Mouse (Mus musculus) layer of hippocampus, adult 2 months (tissue): ENCODE results near the gene Ier3. TPM values are rescaled to one million over a fixed set of nuclear protein-coding genes. Genes with fewer than 3 reads are reported as not detected.

ENCODE experiments used
- DNase-seq, 2 experiments: peaks; one replicate each; pipeline ENCODE4 v3.0.0; 2022; ENCODE audit warnings: low spot score in 2 of 2
- H3K27ac ChIP-seq: fragments of 200-600 bp; 2 replicates; pipeline ENCODE4 v1.8.1; 2022
- H3K4me3 ChIP-seq: fragments of 200-600 bp; 2 replicates; pipeline ENCODE4 v1.8.1; 2022; ENCODE audit warnings: mild to moderate bottlenecking
- CTCF ChIP-seq: fragments of 200-600 bp; conservative IDR thresholded peaks from 2 replicates; pipeline ENCODE4 v1.8.1; 2022; ENCODE audit warnings: antibody characterized with exemption, mild to moderate bottlenecking, moderate library complexity
- total RNA-seq, 2 experiments: library from RNA; stranded (reverse); gene quantifications; 2 replicates each; pipeline ENCODE4 v1.2.3; 2021

Ier3 gene
- total RNA-seq, 2 experiments from 2014 or later, result 5.0 to 6.1 TPM

DNA sequence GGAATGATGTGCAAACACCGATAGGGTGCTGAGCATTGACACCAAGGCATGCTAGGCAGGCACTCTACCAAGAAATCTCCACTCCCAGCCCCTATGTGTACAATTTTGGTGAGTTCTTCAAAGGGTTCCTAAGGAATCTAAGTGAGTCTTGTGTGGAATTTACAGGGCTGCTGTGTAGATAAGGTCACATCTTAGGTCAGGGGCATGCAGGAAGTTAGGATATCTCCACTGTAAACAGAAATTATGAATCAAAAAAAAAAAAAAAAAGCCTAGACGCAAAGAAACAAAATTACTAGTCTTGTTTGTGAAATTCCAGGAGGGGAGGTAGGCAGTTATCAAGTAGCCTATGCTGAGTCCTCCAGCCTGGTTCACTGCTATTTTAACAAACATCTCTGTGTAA lies 28.6 kb upstream of the Ier3 start:
- Histone ChIP-seq H3K27ac (no peak overlapping the region), H3K4me3 (no peak overlapping the region)
- TF ChIP-seq CTCF, result no peak

DNA sequence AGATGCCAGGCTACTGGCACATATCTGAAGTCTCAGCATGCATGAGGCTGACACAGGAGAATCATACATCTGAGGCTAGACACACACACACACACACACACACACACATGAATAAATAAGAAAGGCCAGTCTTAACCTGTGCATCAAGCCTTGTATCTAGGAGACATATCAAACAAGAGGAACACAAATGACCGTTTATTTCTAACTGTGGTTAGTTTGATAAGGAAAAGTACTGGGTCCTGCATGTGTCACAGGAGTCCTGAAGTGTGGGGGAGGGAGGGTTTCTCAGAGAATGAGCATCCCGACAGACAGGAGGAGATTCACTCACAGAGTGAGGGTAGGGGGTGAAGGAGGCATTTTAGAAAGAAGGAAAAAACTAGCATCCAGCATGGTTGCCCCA lies 26.4 kb upstream of the Ier3 start:
- Histone ChIP-seq H3K27ac (no peak overlapping the region), H3K4me3 (no peak overlapping the region)
- DNase-seq, result no peak
- no peak for TF ChIP-seq CTCF

More for the DNA sequence above, 28.6 kb upstream of the Ier3 start:
- DNase-seq, result no peak

GRCm38 (mm10) chr17:35795656-35796055 lies 25.8 kb upstream of the Ier3 start:
- H3K4me3 ChIP-seq, result no peak overlapping the region
- no peak for DNase-seq
- H3K27ac ChIP-seq, result no peak overlapping the region
- TF ChIP-seq CTCF, result no peak

- no peak overlapping the region for H3K4me3 ChIP-seq
- no peak for TF ChIP-seq CTCF
- no peak for DNase-seq
- H3K27ac ChIP-seq, result no peak overlapping the region
Observed at GRCm38 (mm10) chr17:35796835-35797234, 24.6 kb upstream of the Ier3 start.

- no peak for DNase-seq
- no peak overlapping the region for H3K27ac ChIP-seq
- no peak for TF ChIP-seq CTCF
- H3K4me3 ChIP-seq, result no peak overlapping the region
Observed at GRCm38 (mm10) chr17:35800905-35801304, 20.6 kb upstream of the Ier3 start.

DNA sequence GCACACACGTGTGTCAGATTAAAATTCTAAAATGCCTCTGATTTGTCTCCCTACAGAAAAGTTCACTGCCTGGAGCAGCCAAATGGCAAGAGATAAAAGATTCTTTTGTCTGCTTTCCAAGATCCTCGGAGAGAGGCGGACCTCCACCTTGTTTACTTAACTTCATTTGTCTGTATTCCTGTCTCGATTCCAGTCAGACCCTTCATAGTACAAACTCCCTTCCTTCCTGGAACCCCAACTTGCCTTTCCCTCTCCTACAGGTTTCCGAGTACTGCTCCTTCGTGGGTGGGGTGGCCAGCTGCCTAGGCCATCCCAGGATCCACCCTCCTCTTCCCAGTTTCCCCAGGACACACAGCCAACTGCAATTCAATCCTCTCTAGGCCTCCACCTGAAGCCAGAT lies 18.5 kb upstream of the Ier3 start:
- TF ChIP-seq CTCF, result no peak
- no peak for DNase-seq
- Histone ChIP-seq H3K4me3 (no peak overlapping the region), H3K27ac (no peak overlapping the region)

GRCm38 (mm10) chr17:35803858-35804399 lies 17.6 kb upstream of the Ier3 start:
- Histone ChIP-seq H3K4me3 (no peak overlapping the region), H3K27ac (no peak overlapping the region)
- TF ChIP-seq CTCF, result no peak
- no peak for DNase-seq

GRCm38 (mm10) chr17:35808073-35808472 lies 13.4 kb upstream of the Ier3 start:
- H3K4me3 ChIP-seq, result no peak overlapping the region
- no peak for DNase-seq
- H3K27ac ChIP-seq, result peak overlapping the region; percentile 49
- TF ChIP-seq CTCF, result no peak

DNA sequence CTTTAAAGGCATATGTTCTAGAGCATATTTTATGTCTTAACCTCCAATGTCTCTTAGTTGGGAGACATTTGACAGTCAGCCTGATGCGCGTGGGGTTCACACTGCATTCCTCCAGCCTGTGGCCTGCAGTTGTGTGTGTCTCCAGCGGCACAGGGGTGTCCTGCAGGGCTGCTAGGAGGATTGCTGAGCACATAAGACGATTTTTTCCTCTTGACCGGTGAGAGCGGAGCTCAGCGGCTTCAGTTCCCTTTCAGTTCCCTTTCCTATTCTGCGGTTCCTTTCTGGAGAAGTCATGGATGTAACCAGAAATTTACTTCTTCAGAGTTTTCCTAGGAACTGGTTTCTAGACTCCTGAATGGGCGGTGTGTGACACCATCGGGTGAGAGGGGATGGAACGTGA lies 12.1 kb upstream of the Ier3 start:
- DNase-seq, result no peak
- no peak overlapping the region for H3K27ac ChIP-seq
- no peak overlapping the region for H3K4me3 ChIP-seq
- no peak for TF ChIP-seq CTCF

- TF ChIP-seq CTCF, result no peak
Observed at GRCm38 (mm10) chr17:35810900-35811648, 10.4 kb upstream of the Ier3 start.

GRCm38 (mm10) chr17:35812307-35812706 lies 9.2 kb upstream of the Ier3 start:
- Histone ChIP-seq H3K4me3 (no peak overlapping the region), H3K27ac (peak overlapping the region; percentile 59; the same call in 1 of the 2 replicates)
- no peak for TF ChIP-seq CTCF
- no peak for DNase-seq

More at GRCm38 (mm10) chr17:35810900-35811648, 10.4 kb upstream of the Ier3 start:
- DNase-seq, result no peak
- no peak overlapping the region for H3K27ac ChIP-seq
- no peak overlapping the region for H3K4me3 ChIP-seq

- Histone ChIP-seq H3K27ac (peak overlapping the region; percentile 59; the same call in 1 of the 2 replicates), H3K4me3 (no peak overlapping the region)
- TF ChIP-seq CTCF, result no peak
- no peak for DNase-seq
Observed at GRCm38 (mm10) chr17:35812736-35813135, 8.7 kb upstream of the Ier3 start.

DNA sequence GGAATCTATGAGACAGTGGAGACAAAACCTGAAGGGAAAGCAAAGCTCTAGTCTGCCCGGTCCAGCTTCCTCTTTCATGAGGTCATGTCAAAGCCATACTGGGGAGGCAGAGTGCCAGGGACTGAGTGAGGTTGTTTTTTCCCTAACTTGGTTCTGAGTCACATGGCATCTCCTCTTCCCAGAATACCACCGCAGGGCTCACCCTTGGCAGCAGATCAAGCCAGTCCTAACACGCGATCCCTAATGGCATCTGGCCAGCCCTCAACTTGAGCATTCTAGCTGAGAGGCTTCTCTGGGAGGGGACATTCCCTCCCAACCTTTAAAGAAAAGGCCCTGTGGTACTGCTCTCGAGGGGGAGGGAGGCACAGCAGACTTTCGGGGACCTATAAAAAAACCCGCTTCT lies 8.2 kb upstream of the Ier3 start:
- Histone ChIP-seq H3K4me3 (no peak overlapping the region), H3K27ac (peak overlapping the region; percentile 59)
- TF ChIP-seq CTCF, result no peak
- no peak for DNase-seq

DNA sequence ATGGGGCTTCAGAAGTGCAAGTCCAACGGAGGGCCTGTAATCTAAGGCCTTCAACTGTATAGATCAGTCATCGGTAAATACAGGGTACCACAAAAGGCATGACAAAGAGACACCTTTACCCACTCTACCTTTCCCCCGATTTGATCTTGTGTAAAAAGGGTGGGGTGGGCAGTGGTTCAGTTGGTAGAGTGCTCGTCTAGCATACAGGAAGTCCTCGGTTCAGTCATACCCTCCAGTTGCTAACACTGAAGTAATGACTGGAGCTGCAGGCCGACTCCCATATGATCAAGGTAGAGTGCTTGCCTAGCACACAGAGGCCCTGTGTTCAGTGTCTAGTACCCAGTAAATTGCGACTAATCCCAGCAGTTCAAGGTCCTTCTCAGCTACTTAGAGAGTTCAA lies 7.8 kb upstream of the Ier3 start:
- DNase-seq, result no peak
- no peak overlapping the region for H3K4me3 ChIP-seq

More for the DNA sequence above, 7.8 kb upstream of the Ier3 start:
- TF ChIP-seq CTCF, result no peak
- peak overlapping the region; percentile 59 for H3K27ac ChIP-seq
